Mouse (Mus musculus) brain, embryonic 14.5 days (tissue): Measurements from ENCODE around the gene Srd5a1.

Source experiments
- CTCF ChIP-seq: fragments of 200-500 bp; IDR thresholded peaks from 2 replicates; pipeline ENCODE4 v1.5.1; 2012; ENCODE audit warnings: inconsistent platforms, mild to moderate bottlenecking, moderate library complexity, borderline replicate concordance; ENCODE audit not compliant: insufficient read depth, insufficient read length; ENCODE audit errors: extremely low read depth
- POLR2A ChIP-seq: fragments of 200-500 bp; IDR thresholded peaks from 2 replicates; pipeline ENCODE4 v1.6.1; 2012; ENCODE audit warnings: mild to moderate bottlenecking, inconsistent platforms, borderline replicate concordance; ENCODE audit not compliant: poor library complexity, insufficient read depth, insufficient read length, severe bottlenecking; ENCODE audit errors: extremely low read depth

DNA sequence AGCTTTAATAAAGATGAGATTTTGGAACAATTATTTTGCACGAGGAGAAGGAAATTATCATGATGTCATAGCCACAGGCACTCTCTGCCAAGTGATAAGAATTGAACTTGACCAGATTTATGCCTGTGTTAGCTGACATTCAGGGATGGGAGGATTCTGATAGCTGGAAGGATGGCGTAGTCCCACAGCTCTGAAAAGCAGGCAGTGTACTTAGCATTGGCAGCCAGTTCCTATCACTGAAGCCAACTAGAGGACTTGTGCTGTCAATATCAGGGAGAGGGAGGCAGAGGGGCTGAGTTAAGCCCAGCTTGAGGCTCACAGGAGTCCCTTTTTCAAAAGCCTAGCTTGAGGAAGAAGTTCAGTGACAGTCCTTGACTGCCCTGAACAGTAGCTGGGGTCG is 13.3 kb upstream of the Srd5a1 start:
- TF ChIP-seq CTCF = no peak
- no peak for TF ChIP-seq POLR2A
